Mouse (Mus musculus) ES-E14 (cell line): ENCODE measurements around the gene Unc45a.

Experiments
- HCFC1 ChIP-seq: IDR thresholded peaks from 2 replicates; pipeline ENCODE4 v1.6.1; 2012; ENCODE audit warnings: low read length, inconsistent platforms, borderline replicate concordance; ENCODE audit not compliant: insufficient read depth
- MAFK ChIP-seq: IDR thresholded peaks from 2 replicates; pipeline ENCODE4 v1.6.1; 2014; ENCODE audit warnings: mild to moderate bottlenecking, low read depth, low read length, inconsistent platforms; ENCODE audit not compliant: insufficient read depth
- ZC3H11A ChIP-seq: IDR thresholded peaks from 2 replicates; pipeline ENCODE4 v1.6.1; 2012; ENCODE audit warnings: low read depth, mild to moderate bottlenecking, inconsistent platforms, low read length, borderline replicate concordance

GRCm38 (mm10) chr7:80372667-80373066 lies 31.9 kb upstream of the Unc45a start:
- TF ChIP-seq MAFK (no peak), ZC3H11A (no peak), HCFC1 (no peak)
